Mouse (Mus musculus) liver, embryonic 14.5 days (tissue): ENCODE data around the gene Vmn2r41. TPM values are rescaled to one million over a fixed set of nuclear protein-coding genes. Genes with fewer than 3 reads are reported as not detected.
"Not testable (repeated sequence)": the region's sequence is repeated elsewhere in the genome, so short reads cannot be mapped to it uniquely, and the experiment has no call there.

ENCODE experiments used
- ATAC-seq: fragments of 200-750 bp; cut with Nextera tagmentation; 2 replicates; pipeline ENCODE4 v1.8.0; 2017; ENCODE audit warnings: moderate number of reproducible peaks, mild to moderate bottlenecking, moderate library complexity; ENCODE audit not compliant: insufficient read depth
- DNase-seq, 3 experiments: peaks; one replicate each; pipeline ENCODE4 v3.0.0-alpha.2; 2012 to 2013; ENCODE audit warnings: low read depth in 3 of 3, low spot score in 3 of 3
- H3K27ac ChIP-seq: fragments of 300-500 bp; sonication (generic); 2 replicates; pipeline ENCODE4 v1.5.1; 2014; ENCODE audit warnings: moderate library complexity, mild to moderate bottlenecking, control low read depth, inconsistent platforms
- H3K27me3 ChIP-seq: fragments of 300-500 bp; sonication (generic); 2 replicates; pipeline ENCODE4 v1.6.1; 2014; ENCODE audit warnings: mild to moderate bottlenecking, low read length, moderate library complexity; ENCODE audit not compliant: control insufficient read depth, insufficient read depth
- H3K36me3 ChIP-seq: fragments of 300-500 bp; sonication (generic); replicated peaks from 2 replicates; pipeline ENCODE4 v1.6.1; 2014; ENCODE audit warnings: low read depth; ENCODE audit not compliant: control insufficient read depth, insufficient read depth
- H3K4me1 ChIP-seq, 2 experiments: fragments of 200-500 bp in 1 of 2; fragments of 300-500 bp in 1 of 2; sonication (generic) in 1 of 2; replicated peaks; 2 replicates each; pipeline ENCODE4 v1.6.1; 2012 to 2014; ENCODE audit warnings: antibody characterized with exemption in 1 of 2, inconsistent platforms in 1 of 2, low read length in 1 of 2; ENCODE audit not compliant: control insufficient read depth in 2 of 2, insufficient read depth in 2 of 2
- H3K4me2 ChIP-seq: fragments of 300-500 bp; sonication (generic); 2 replicates; pipeline ENCODE4 v1.6.1; 2014; ENCODE audit warnings: low read depth, mild to moderate bottlenecking, control low read depth, moderate library complexity
- H3K4me3 ChIP-seq, 2 experiments: fragments of 200-500 bp in 1 of 2; fragments of 300-500 bp in 1 of 2; sonication (generic) in 1 of 2; 2 replicates each; pipeline ENCODE4 v1.5.1; 2012 to 2014; ENCODE audit warnings: low read depth in 2 of 2, low read length in 2 of 2, mild to moderate bottlenecking in 2 of 2, control low read depth in 1 of 2, inconsistent platforms in 1 of 2, moderate library complexity in 1 of 2; ENCODE audit not compliant: insufficient read depth in 1 of 2
- H3K9ac ChIP-seq: fragments of 300-500 bp; sonication (generic); replicated peaks from 2 replicates; pipeline ENCODE4 v1.6.1; 2014; ENCODE audit warnings: mild to moderate bottlenecking, control low read depth, moderate library complexity
- H3K9me3 ChIP-seq: fragments of 300-500 bp; sonication (generic); 2 replicates; pipeline ENCODE4 v1.6.1; 2016; ENCODE audit warnings: low read length, mixed read lengths; ENCODE audit not compliant: control insufficient read depth
- WGBS: fragments of 180-500 bp; shearing (Covaris S2); extraction: QIAGEN DNeasy Blood & Tissue Kit; methylation state at CpG from one replicate; pipeline ENCODE4 v1.1.7; 2014; ENCODE audit not compliant: insufficient replicate concordance; 5-methylcytosine and 5-hydroxymethylcytosine counted together
- polyA plus RNA-seq, 2 experiments: library from polyadenylated mRNA; depleted of rRNA in 1 of 2; stranded (reverse) in 1 of 2; unstranded in 1 of 2; fragments of >200 nt; fragmentation: Nextera tagmentation in 1 of 2; extraction: Ambion mirVana in 1 of 2; gene quantifications; 2 replicates each; pipeline versions ENCODE4 v1.2.1 to v1.2.3; 2012 to 2014

Vmn2r41 gene
- polyA plus RNA-seq (2012; rRNA removed) = not detected in 2 replicates
- polyA plus RNA-seq (2014; fragmentation: Nextera tagmentation; extraction: Ambion mirVana) = not detected in 2 replicates

- H3K27ac ChIP-seq, H3K4me3 ChIP-seq, DNase-seq, H3K9me3 ChIP-seq, H3K4me1 ChIP-seq, H3K9ac ChIP-seq, H3K27me3 ChIP-seq, H3K4me2 ChIP-seq, H3K36me3 ChIP-seq, ATAC-seq: not testable (repeated sequence)
- no CpG with 5 or more reads among the region's 1 CpGs for WGBS
Measured at GRCm38 (mm10) chr7:8161554-8161953, at the start of gene Vmn2r41. TSS of gene Vmn2r41 (minus strand) at chr7:8161654.

- WGBS = no CpG with 5 or more reads among the region's 2 CpGs
- not testable (repeated sequence) for H3K4me1 ChIP-seq, H3K9ac ChIP-seq, H3K9me3 ChIP-seq, H3K4me2 ChIP-seq, H3K27ac ChIP-seq, ATAC-seq, DNase-seq, H3K4me3 ChIP-seq, H3K36me3 ChIP-seq, H3K27me3 ChIP-seq
Measured at GRCm38 (mm10) chr7:8200220-8200619, 38.8 kb upstream of the Vmn2r41 start, which contains the start of gene Vmn2r42. TSS of gene Vmn2r42 (minus strand) at chr7:8200320.

GRCm38 (mm10) chr7:8092871-8093270 lies 68.6 kb downstream of the Vmn2r41 start:
- H3K36me3 ChIP-seq, H3K27ac ChIP-seq, H3K4me1 ChIP-seq, H3K4me3 ChIP-seq, ATAC-seq, DNase-seq, H3K27me3 ChIP-seq, H3K9ac ChIP-seq, H3K9me3 ChIP-seq, H3K4me2 ChIP-seq: not testable (repeated sequence)
- 27% methylated on average over 11 of the region's 15 CpGs for WGBS

Other genes starting within 250 kb of the Vmn2r41 start
- not detected in 2 replicates for gene Vmn2r42, start 38.7 kb upstream of the Vmn2r41 start, polyA plus RNA-seq (2012; rRNA removed)
- gene Vmn2r42, start 38.7 kb upstream of the Vmn2r41 start, polyA plus RNA-seq (2014; fragmentation: Nextera tagmentation; extraction: Ambion mirVana) = not detected in 2 replicates
- not detected in 2 replicates for gene Vmn2r43, start 98.9 kb upstream of the Vmn2r41 start, polyA plus RNA-seq (2012; rRNA removed)
- not detected in 2 replicates for gene Vmn2r43, start 98.9 kb upstream of the Vmn2r41 start, polyA plus RNA-seq (2014; fragmentation: Nextera tagmentation; extraction: Ambion mirVana)
- not detected in 2 replicates for gene Vmn2r44, start 221.7 kb upstream of the Vmn2r41 start, polyA plus RNA-seq (2012; rRNA removed)
- gene Vmn2r44, start 221.7 kb upstream of the Vmn2r41 start, polyA plus RNA-seq (2014; fragmentation: Nextera tagmentation; extraction: Ambion mirVana) = not detected in 2 replicates